Mouse (Mus musculus) adrenal gland, postnatal 25 days (tissue): ENCODE measurements around the gene Srp54c. TPM values are rescaled to one million over a fixed set of nuclear protein-coding genes. Genes with fewer than 3 reads are reported as not detected.
"Not testable (repeated sequence)": the region's sequence is repeated elsewhere in the genome, so short reads cannot be mapped to it uniquely, and the experiment has no call there.

ENCODE experiments used
- DNase-seq: peaks from one replicate; pipeline ENCODE4 v3.0.0; 2021; ENCODE audit warnings: mixed read lengths
- long read RNA-seq: library from polyadenylated mRNA; stranded (forward); transcript quantifications from one replicate; pipeline ENCODE4 v2.0.0, GENCODE M21; 2021
- total RNA-seq: library from RNA; stranded (reverse); gene quantifications from 2 replicates; pipeline ENCODE4 v1.2.3, GENCODE M21; 2021

Gene Srp54c
- 54.8 and 58.7 TPM in 2 replicates for total RNA-seq
- long read RNA-seq, transcript Srp54c-202 (16 exons, 3,642 nt), result major isoform, 34 of 44 reads
- long read RNA-seq, partial matches to known transcripts, result 1 of 44 reads
- long read RNA-seq, other reads (novel, unspliced or antisense), result 9 of 44 reads

- DNase-seq, result not testable (repeated sequence)
These were observed at the start of gene Srp54c for GRCm38 (mm10) chr12:55229626-55230519. Gene Srp54c, plus strand, starts transcription at chr12:55230168.

DNA sequence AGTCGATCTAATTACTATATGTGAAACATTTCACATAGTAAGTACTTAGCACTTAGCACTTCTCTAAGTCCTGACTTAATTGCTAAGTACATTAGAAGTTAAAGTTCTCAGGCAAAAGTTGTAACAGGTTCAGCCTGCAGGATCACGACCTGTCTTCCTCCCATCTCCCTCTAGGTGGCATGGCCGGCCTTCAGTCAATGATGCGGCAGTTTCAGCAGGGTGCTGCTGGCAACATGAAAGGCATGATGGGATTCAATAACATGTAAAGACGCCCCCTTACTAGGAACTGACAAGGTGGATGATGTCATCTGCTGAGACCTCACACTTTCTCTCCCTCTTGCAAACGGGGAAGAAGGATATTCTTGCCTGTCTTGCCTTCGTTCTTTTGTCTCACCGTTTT lies 42.3 kb upstream of the Srp54c start:
- DNase-seq, result not testable (repeated sequence)

DNA sequence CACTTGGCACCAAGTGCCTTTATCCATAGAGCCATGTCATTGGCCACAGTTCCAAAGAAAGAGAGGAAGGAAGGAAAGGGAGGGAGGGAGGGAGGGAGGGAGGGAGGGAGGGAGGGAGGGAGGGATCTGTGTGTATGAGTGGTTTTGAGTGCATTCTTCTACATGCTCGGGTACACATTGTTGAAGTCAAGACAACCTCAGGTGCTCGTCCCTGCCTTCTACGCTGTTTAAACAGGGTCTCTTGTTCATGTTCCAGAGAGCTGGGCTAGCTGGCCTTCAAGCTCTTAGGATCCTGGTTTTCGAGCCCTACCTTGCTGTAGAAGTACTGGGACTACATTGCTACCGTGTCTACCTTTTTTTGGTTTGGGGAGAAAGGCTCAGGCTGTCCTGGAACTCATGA lies 40.8 kb upstream of the Srp54c start:
- not testable (repeated sequence) for DNase-seq

GRCm38 (mm10) chr12:55199306-55199705 lies 30.7 kb upstream of the Srp54c start, which contains the start of gene 1700047I17Rik2:
Gene 1700047I17Rik2, plus strand, starts transcription at chr12:55199592.
- not testable (repeated sequence) for DNase-seq

DNA sequence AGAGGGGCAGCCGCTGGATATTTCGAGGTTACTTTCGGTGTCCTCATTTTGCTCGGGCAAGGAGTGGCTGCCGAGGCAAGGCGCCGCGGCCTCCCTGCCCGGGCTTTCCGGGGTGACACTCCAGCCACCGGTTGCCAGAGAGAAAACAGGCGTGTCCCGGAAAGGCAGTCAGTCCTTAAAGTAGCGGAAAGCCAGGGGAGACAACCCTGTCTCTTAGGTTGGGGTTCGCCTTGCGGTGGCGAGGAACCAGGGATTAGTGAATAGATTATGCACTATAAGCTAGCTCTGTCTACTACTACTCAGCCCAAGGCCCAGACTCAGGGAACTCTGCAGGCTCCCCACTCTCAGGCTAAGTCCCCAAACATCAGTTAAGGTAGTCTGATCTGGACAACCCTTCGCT lies 30.2 kb upstream of the Srp54c start:
- DNase-seq, result not testable (repeated sequence)

GRCm38 (mm10) chr12:55212944-55213343 lies 17.0 kb upstream of the Srp54c start:
- not testable (repeated sequence) for DNase-seq

- DNase-seq, result not testable (repeated sequence)
These were observed 523 bp downstream of the Srp54c start for GRCm38 (mm10) chr12:55230520-55230861.

GRCm38 (mm10) chr12:55242243-55242642 lies 12.3 kb downstream of the Srp54c start:
- DNase-seq, result not testable (repeated sequence)

DNA sequence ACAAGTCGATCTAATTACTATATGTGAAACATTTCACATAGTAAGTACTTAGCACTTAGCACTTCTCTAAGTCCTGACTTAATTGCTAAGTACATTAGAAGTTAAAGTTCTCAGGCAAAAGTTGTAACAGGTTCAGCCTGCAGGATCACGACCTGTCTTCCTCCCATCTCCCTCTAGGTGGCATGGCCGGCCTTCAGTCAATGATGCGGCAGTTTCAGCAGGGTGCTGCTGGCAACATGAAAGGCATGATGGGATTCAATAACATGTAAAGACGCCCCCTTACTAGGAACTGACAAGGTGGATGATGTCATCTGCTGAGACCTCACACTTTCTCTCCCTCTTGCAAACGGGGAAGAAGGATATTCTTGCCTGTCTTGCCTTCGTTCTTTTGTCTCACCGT lies 32.0 kb downstream of the Srp54c start:
- DNase-seq, result not testable (repeated sequence)

DNA sequence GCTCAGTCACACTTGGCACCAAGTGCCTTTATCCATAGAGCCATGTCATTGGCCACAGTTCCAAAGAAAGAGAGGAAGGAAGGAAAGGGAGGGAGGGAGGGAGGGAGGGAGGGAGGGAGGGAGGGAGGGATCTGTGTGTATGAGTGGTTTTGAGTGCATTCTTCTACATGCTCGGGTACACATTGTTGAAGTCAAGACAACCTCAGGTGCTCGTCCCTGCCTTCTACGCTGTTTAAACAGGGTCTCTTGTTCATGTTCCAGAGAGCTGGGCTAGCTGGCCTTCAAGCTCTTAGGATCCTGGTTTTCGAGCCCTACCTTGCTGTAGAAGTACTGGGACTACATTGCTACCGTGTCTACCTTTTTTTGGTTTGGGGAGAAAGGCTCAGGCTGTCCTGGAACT lies 33.4 kb downstream of the Srp54c start:
- not testable (repeated sequence) for DNase-seq

DNA sequence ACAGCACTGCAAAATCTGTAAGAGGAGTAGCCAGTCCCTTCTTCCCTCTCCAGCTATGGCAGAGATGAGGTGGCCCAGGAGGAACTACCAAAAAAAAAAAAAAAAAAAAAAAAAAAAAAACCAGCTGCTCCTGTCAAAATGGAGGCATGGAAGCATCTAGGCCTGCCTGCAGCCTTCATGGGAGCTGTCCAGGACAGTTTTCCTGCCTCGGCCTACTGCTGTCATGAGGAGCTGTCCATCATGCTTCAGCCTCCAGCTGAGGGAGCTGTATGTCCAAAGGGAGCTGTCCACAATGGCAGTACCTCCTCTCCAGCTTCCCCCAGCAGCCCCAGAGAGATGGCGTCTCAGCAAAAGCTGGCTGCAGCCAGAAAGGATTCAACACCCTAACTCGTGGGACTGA lies 42.3 kb downstream of the Srp54c start:
- DNase-seq, result no peak

GRCm38 (mm10) chr12:55277583-55277982 lies 47.6 kb downstream of the Srp54c start:
- DNase-seq, result not testable (repeated sequence)

- no peak for DNase-seq
These were observed 68.1 kb downstream of the Srp54c start for GRCm38 (mm10) chr12:55298112-55298511.

DNA sequence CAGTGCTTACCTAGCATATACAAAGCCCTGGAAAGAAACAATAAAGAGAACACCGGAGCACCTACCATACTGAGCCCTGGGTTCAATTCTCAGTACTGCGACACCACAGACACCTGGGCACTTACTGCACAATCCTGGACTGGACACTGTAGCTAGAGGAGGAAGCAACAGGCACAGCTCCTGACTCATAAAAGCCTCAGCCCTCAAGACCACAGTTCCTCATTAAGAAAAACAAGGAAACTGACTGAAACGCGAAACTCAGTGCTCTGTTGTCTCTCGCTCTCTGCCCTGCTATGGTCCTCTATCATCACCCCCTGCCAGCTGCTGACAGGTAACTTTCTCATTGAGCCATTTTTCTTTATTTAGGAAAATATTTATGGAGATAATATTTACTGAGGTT lies 69.4 kb downstream of the Srp54c start, which contains the start of gene 1110008L16Rik:
Gene 1110008L16Rik, plus strand, starts transcription at position 242 of the 400 bp plus-strand sequence.
- DNase-seq, result no peak

- DNase-seq, result no peak
These were observed 70.9 kb downstream of the Srp54c start for GRCm38 (mm10) chr12:55300820-55301351.

- no peak for DNase-seq
These were observed 71.7 kb downstream of the Srp54c start for GRCm38 (mm10) chr12:55301472-55302300.

- DNase-seq, result peak; percentile 87
These were observed 72.8 kb downstream of the Srp54c start, which contains the start of gene Ppp2r3c for GRCm38 (mm10) chr12:55302485-55303441. Gene Ppp2r3c, minus strand, starts transcription at chr12:55302998.

DNA sequence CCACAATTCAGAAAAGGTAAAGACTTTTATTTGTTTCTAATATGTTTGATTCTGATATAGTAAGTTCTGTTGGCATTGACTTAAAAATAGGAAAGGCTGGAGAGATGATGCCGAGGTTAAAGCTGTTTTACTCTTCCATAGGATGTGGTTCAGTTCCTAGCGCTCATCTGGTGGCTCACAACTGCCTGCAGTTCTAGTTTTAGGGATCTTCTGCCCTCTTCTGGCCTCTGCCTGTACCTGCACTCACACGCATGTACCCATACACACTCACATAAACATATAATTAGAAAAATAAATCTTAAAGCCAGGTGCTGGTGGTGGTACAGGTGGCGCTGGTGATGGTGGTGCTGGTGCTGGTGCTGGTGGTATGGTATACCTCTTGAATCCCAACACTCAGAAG lies 76.4 kb downstream of the Srp54c start:
- no peak for DNase-seq

GRCm38 (mm10) chr12:55307566-55307965 lies 77.6 kb downstream of the Srp54c start:
- no peak for DNase-seq

- no peak for DNase-seq
These were observed 78.8 kb downstream of the Srp54c start for GRCm38 (mm10) chr12:55308731-55309130.

GRCm38 (mm10) chr12:55309501-55309900 lies 79.5 kb downstream of the Srp54c start:
- no peak for DNase-seq
